Mouse (Mus musculus) Muller cell, postnatal 12 days (primary cell): Measurements from ENCODE around the gene Osgep.
A peak's percentile ranks its signal among the peaks of the same experiment; 100 is the strongest.
"Not testable (repeated sequence)": the region's sequence is repeated elsewhere in the genome, so short reads cannot be mapped to it uniquely, and the experiment has no call there.

Source experiments
- DNase-seq: peaks from one replicate; pipeline ENCODE4 v3.0.0-alpha.2; 2015; ENCODE audit errors: inconsistent ontology term

Osgep gene

DNA sequence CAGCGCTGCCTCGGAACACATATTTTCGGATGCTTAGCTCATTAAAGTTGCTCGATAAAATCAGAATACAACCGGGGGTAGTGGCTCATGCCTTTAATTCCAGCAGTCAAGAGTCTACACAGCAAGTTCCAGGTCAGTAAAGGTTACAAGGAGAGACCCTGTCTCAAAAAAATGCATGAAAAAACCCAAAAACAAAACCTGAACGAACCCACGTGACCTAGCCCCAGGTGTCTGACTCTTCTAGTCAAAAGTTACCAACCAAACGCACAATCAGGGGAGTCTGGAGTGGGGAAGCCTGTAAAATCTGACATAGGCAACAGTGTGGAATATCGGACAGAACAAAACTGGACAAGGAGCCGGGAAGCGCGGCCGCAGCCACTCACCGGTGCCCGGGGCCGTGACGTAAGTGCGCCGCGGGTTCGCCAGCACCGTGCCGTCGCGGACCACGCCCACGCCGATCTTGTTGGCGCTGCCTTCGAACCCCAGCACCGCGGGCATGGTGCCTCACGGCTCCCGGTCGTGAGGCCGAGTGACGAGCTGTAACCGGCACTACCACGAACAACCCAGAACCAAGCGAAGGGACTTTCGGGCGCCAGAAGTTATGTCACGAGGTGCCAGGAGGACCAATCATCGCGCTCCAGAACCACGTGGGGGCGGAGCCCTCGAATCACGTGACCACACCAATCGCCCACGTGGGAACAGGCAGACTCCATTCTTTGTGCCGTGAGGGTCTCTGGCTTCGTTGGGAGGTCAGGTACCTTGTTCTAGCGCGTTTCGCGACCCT is at the start of gene Osgep, which contains the start of gene Apex1:
Gene Osgep (minus strand): TSS at position 613 of the 784 bp plus-strand sequence.
Gene Apex1 (plus strand): TSS at position 688 of the 784 bp plus-strand sequence.
- DNase-seq, result peak; percentile 97

GRCm38 (mm10) chr14:50973700-50974099 is 49.0 kb upstream of the Osgep start:
- DNase-seq, result no peak

- peak; percentile 30 for DNase-seq
Observed at GRCm38 (mm10) chr14:50973054-50973453, 48.4 kb upstream of the Osgep start.

DNA sequence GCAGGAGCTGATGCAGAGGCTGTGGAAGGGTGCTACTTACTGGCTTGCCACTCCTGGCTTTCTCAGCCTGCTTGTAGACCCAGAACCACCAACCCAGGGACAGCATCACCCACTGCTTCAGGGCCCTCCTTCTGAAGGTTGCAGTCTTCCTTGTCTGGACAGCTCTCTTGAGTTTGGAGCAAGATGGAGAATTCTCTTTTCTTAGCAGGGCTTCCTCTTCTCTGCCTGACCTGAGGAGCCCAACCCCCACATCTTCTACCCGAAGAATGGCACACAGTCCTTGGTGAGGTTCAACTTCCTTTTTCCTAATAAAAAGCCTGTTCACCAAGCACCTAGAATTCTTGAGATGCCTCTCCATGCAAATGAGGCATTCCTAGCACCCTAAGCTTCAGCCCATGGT is 46.1 kb upstream of the Osgep start:
- DNase-seq, result no peak

- DNase-seq, result peak; percentile 68
Observed at GRCm38 (mm10) chr14:50969558-50970544, 45.2 kb upstream of the Osgep start.

- DNase-seq, result no peak
Observed at GRCm38 (mm10) chr14:50969041-50969440, 44.3 kb upstream of the Osgep start.

DNA sequence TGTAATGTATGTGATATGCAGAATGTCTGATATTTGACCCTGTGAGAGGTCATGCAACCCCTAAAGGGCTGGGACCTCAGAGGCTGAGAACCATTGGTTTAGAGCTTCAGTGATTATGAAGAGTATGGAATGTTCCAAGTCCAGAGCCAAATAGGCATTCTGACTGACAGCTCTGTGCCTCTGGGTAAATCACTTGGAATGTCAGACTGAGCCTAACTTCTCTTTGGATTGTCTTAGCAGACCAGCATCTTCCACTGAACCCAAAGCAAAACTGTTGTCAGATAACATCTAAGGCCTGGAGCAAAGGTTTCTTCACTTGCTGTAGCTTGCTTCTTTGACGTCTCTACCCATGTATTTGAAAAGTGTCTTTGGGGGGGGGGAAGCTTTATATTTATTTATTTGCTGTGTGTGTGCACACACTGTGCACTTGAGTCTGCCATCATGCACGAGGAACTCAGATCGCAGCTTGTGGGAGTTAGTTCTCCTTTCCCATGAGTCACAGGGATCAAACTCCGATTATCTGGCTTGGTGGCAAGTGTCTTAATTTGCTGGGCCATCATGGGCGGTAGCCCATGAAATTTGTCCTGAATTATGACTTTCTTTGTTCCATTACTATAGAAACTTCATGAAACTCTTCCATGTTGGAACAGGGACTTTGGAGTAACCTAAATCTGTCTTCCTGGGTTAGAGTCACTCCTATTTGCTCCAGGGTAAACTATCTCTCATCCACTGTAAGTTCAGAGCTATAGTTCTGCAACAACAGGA is 43.7 kb upstream of the Osgep start:
- DNase-seq, result peak; percentile 60

- DNase-seq, result not testable (repeated sequence)
Observed at GRCm38 (mm10) chr14:50958289-50958995, 33.7 kb upstream of the Osgep start.

DNA sequence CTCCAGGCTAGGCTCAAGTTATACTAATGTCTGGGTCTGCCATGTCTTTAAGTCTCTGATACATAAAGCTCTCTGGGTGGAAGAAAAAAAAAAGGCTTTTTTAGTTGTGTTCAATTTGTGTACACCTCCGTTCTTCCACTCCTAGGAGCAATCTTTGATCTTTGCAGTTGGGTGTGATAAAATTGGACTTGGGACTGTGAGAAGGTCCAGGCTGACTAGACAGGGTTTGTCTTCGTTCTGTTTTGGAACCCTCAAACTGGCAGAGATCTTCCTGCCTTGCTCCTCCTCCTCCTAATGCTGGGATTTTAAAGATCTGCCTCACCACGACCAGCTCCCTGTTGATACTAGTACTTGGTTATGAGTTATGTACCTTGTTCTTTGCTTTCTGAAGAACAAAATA is 32.5 kb upstream of the Osgep start:
- DNase-seq, result not testable (repeated sequence)

- not testable (repeated sequence) for DNase-seq
Observed at GRCm38 (mm10) chr14:50956724-50957123, 32.0 kb upstream of the Osgep start.

DNA sequence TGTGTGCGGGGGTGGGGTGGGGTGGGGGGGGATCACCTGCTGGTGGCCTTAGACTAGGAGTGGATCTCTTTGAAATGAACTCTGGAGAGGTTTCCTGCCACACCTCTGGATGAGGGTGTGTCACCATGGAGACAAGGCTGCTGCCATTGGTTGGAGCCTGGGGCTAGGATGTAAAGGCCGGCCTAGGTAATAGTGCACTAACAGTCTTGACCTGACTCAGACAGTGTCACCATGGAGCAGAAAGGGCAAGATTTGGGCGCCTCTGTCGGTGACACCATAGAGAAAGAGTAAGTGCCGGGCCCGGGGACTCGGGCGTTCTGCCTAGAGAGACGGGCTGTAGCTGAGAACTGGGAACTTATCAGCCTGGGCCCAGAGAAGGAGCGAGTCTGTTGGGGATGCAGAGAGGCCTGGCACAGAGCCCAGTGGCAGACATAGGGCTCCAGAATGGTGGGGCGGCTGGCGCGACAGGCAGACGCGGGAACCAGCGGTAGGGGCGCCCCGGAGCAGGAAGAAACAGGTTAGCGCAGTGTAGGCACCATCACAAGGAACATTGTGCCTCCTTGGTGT is 31.3 kb upstream of the Osgep start, which contains the start of gene Pnp2:
Gene Pnp2 (plus strand): TSS at position 51 of the 567 bp plus-strand sequence.
- DNase-seq, result not testable (repeated sequence)

- no peak for DNase-seq
Observed at GRCm38 (mm10) chr14:50955487-50955886, 30.8 kb upstream of the Osgep start.

DNA sequence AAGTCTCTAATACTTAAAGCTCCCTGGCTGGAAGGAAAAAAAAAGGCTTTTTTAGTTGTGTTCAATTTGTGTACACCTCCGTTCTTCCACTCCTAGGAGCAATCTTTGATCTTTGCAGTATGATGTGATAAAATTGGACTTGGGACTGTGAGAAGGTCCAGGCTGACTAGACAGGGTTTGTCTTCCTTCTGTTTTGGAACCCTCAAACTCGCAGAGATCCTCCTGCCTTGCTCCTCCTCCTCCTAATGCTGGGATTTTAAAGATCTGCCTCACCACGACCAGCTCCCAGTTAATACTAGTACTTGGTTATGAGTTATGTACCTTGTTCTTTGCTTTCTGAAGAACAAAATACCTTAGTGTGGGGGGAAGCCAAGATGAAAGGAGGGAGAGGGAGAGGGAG is 20.8 kb upstream of the Osgep start:
- DNase-seq, result not testable (repeated sequence)

DNA sequence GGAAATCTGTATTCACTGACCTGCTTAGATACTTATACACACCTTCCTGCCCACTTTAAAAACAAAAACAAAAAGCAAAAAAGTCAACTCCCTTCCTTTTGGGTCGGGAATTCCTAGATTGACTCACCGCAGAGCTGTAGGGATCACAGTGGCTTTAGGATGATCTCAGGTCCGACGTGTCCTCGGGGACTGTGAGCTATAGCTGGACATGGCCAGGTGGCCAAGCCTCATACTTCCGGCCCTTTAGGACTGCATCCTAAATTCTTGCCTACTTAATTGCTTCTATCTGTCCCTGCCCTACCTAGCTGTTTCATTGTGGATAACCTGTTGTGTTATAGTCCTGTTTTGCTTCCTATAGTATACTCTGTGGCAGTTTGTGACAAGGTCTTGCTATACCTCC is 20.4 kb upstream of the Osgep start:
- DNase-seq, result peak; percentile 59

- not testable (repeated sequence) for DNase-seq
Observed at GRCm38 (mm10) chr14:50944668-50945033, 20.0 kb upstream of the Osgep start.

DNA sequence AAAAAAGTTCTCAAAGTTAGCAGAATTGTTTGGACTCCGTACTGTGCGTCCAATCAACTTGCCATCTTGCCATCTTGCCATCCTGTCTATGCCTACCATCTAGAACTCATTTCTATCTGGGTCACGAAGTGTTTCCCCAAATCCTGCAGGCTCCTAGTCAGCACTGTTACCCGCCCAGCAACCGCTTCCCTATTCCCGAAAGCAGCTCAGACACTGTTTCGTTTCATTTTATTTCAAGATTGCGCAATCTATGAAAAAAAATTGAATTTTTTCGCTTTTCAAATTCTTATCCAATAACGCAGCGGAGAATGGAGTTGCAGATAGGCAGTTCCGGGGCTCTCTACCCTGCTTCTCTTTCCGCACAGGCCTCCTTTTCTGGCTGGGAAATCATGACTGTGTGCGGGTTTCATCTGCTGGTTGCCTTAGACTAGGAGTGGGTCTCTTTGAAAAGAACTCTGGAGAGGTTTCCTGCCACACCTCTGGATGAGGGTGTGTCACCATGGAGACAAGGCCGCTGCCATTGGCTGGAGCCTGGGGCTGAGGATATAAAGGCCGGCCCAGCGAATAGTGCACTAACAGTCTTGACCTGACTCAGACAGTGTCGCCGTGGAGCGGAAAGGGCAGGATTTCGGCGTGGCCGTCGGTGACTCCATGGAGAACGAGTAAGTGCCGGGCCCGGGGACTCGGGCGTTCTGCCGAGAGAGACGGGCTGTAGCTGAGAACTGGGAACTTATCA is 19.4 kb upstream of the Osgep start, which contains the start of gene Gm49342:
Gene Gm49342 (plus strand): TSS at position 586 of the 736 bp plus-strand sequence.
- DNase-seq, result peak; percentile 94

DNA sequence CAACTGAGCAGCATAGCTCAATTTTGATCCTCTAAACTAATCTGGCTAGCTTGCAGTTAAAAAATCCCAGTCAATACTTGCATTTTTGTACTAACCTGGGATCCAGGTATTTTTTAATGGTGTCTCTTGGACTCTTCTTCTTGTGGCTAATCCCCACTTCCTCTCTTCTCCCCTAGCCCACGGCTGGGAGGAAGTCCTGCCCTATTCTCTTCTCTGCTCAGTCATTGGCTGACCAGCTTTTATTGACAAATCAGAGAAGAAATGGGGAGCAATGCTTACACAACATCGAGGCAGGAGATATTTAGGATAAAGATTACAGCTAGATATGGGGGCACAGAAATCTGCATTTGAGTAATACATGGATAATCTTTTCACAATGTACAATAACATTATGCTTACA is 14.2 kb upstream of the Osgep start:
- DNase-seq, result no peak

- DNase-seq, result no peak
Observed at GRCm38 (mm10) chr14:50938119-50938908, 13.6 kb upstream of the Osgep start.

DNA sequence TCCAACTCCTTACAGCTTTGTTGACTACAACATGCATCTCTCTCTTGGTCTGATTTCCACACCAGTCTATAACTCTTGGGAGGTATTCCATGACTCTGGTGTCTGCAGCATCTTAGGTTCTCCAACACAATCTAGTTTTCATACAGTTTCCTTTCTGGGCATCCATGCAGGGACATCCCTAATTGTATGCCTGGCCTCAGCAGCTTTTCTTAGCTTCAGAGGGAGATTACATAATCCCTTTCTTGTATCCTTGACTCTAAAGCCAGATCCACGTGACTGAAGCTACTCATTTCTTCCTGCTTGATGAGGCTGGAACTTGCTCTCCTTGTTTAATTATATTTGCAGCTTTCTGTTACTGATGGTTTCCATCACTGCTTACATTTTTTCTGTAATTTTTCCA is 12.0 kb upstream of the Osgep start:
- DNase-seq, result no peak
